21 mouse cellular contexts compared by ENCODE assay signal in the genomic region with DNA sequence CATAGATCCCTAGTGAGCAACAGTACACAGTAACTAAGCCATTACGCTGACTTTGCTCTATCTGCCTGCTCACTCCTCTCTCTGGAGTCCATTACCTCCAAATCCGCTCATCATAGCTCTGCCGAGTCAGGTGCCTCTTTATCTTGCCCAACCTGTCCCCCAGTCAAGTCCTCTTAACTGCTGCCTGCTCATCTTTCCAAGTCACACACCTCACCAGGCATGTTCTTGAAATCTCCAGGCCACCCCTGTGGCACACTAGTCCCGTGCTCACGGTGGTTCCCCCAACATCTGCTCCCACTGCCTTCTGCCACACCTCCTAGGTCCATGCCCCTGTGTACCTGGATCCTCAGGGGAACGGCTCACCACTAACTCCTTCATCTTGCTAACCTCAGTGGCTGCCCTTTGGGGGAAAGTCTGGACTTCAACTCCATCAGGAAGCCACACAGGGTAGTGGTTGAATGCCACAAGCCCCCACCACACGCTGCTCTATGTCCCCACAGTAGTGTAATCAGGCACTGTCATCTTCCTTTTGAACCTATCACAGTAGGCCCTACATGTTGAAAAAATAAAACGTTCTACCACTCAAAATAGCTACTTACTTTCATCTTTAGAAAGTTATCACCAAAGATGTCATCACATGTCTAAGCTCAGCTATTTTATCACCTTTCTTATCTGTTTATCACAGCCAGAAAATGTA.
A peak's percentile ranks its signal among the peaks of the same experiment; 100 is the strongest.
DNase-seq lines count a peak whose midpoint lies in the region; ATAC-seq and TF ChIP-seq lines count a peak whose summit lies in the region.
"Had no signal": no experiment of that assay in that cellular context is flagged by ENCODE, and none has a peak within 500 bp of the region (broad histone marks: within the 10 kb centered on the region; RNA-seq: fewer than 3 reads in every experiment).

No protein-coding gene starts in this region.

- DNase-seq in heart, embryonic 10.5 days (ENCODE audit: low spot score) = peak; percentile 72
- no peak for DNase-seq in heart, adult 18-20 months
- DNase-seq in CD4-positive helper T cell, adult 2 months (ENCODE audit: low read depth, low spot score) = peak; percentile 62
- no peak for DNase-seq in heart, adult 9 months (ENCODE audit: low spot score in 2 of 2)
- no peak for DNase-seq in heart, postnatal 4 days
- DNase-seq: cerebellum, adult 8-10 months; kidney, adult 11 months; lung, postnatal 4 days had no signal

- no peak overlapping the region for H3K4me3 ChIP-seq in heart, embryonic 10.5 days
- peak overlapping the region; percentile 60 for H3K4me3 ChIP-seq in embryonic fibroblast, embryonic 13.5 days (ENCODE audit: insufficient read depth, low read length)
- no peak overlapping the region for H3K4me3 ChIP-seq in kidney, embryonic 14.5 days (ENCODE audit: low read length)
- H3K4me3 ChIP-seq: embryonic facial prominence, embryonic 12.5 days; heart, embryonic 13.5 days; limb, embryonic 15.5 days; lung, embryonic 15.5 days; midbrain, embryonic 15.5 days; neural tube, embryonic 15.5 days had no signal

- no peak; the same call in 1 of the 2 replicates for TF ChIP-seq POLR2A in embryonic fibroblast, embryonic 13.5 days (IDR thresholded peaks at IDR 0.05; ENCODE audit: low read depth, low read length)

- H3K4me2 ChIP-seq in kidney, embryonic 14.5 days (replicated peaks; ENCODE audit: low read depth, low read length) = no peak overlapping the region
- H3K4me2 ChIP-seq: embryonic facial prominence, embryonic 12.5 days; heart, embryonic 13.5 days; limb, embryonic 15.5 days; lung, embryonic 15.5 days; midbrain, embryonic 15.5 days; neural tube, embryonic 15.5 days had no signal

- 60% methylated on average over 8 of the region's 8 CpGs for WGBS in heart, embryonic 10.5 days
- WGBS in kidney, embryonic 14.5 days = 88% methylated on average over 8 of the region's 8 CpGs

- no peaks in the 10 kb centered on the region for H3K9me3 ChIP-seq in heart, embryonic 10.5 days
- no peaks in the 10 kb centered on the region for H3K9me3 ChIP-seq in kidney, embryonic 14.5 days (ENCODE audit: control insufficient read depth, low read length)
- H3K9me3 ChIP-seq: embryonic facial prominence, embryonic 12.5 days; heart, embryonic 13.5 days; limb, embryonic 15.5 days; lung, embryonic 15.5 days; midbrain, embryonic 15.5 days; neural tube, embryonic 15.5 days had no signal

- H3K36me3 ChIP-seq in heart, embryonic 10.5 days = no peaks in the 10 kb centered on the region
- no peaks in the 10 kb centered on the region for H3K36me3 ChIP-seq in kidney, embryonic 14.5 days (ENCODE audit: control insufficient read depth, insufficient read depth, low read length)
- H3K36me3 ChIP-seq: embryonic facial prominence, embryonic 12.5 days; heart, embryonic 13.5 days; limb, embryonic 15.5 days; lung, embryonic 15.5 days; midbrain, embryonic 15.5 days; neural tube, embryonic 15.5 days had no signal

- no peak overlapping the region for H3K9ac ChIP-seq in kidney, embryonic 14.5 days (ENCODE audit: low read depth, low read length)
- H3K9ac ChIP-seq: embryonic facial prominence, embryonic 12.5 days; heart, embryonic 13.5 days; limb, embryonic 15.5 days; lung, embryonic 15.5 days; midbrain, embryonic 15.5 days; neural tube, embryonic 15.5 days had no signal

- peak; percentile 13 for ATAC-seq in megakaryocyte progenitor cell, adult 5-6 weeks (replicated peaks; ENCODE audit: poor library complexity)
- ATAC-seq in kidney, embryonic 14.5 days (ENCODE audit: low FRiP score, low TSS enrichment) = no peak
- ATAC-seq: forebrain, embryonic 14.5 days; hindbrain, embryonic 16.5 days; midbrain, embryonic 15.5 days had no signal

- H3K27me3 ChIP-seq in heart, embryonic 10.5 days (ENCODE audit: insufficient read depth, poor library complexity, severe bottlenecking) = no peaks in the 10 kb centered on the region
- H3K27me3 ChIP-seq in kidney, embryonic 14.5 days (ENCODE audit: control insufficient read depth, insufficient read depth, low read length) = no peaks in the 10 kb centered on the region
- H3K27me3 ChIP-seq: embryonic facial prominence, embryonic 12.5 days; heart, embryonic 13.5 days; limb, embryonic 15.5 days; lung, embryonic 15.5 days; midbrain, embryonic 15.5 days; neural tube, embryonic 15.5 days had no signal

- peaks cover 78% of the 10 kb centered on the region for H3K4me1 ChIP-seq in heart, embryonic 10.5 days
- H3K4me1 ChIP-seq in embryonic fibroblast, embryonic 13.5 days (ENCODE audit: control insufficient read depth, insufficient read depth, low read length) = peaks cover 29% of the 10 kb centered on the region
- peaks cover 24% of the 10 kb centered on the region for H3K4me1 ChIP-seq in kidney, embryonic 14.5 days (ENCODE audit: control insufficient read depth, insufficient read depth, low read length)

- TF ChIP-seq CTCF in embryonic fibroblast, embryonic 13.5 days (IDR thresholded peaks at IDR 0.05; ENCODE audit: borderline replicate concordance, insufficient read depth, low read length) = no peak

- H3K27ac ChIP-seq in heart, embryonic 10.5 days = peak overlapping the region; percentile 56; the same call in 1 of the 2 replicates
- H3K27ac ChIP-seq in embryonic fibroblast, embryonic 13.5 days (ENCODE audit: insufficient read depth, low read length) = peak overlapping the region; percentile 100
- H3K27ac ChIP-seq in kidney, embryonic 14.5 days (ENCODE audit: low read depth, low read length) = no peak overlapping the region
- H3K27ac ChIP-seq: embryonic facial prominence, embryonic 12.5 days; heart, embryonic 13.5 days; kidney, postnatal 0 days; limb, embryonic 15.5 days; lung, embryonic 15.5 days; midbrain, embryonic 15.5 days; neural tube, embryonic 15.5 days; stomach, postnatal 0 days had no signal

Comparison
In these comparisons a context has a peak if more than half of its experiments do, and no peak if none do; other contexts are left out.
1. DNase-seq: peak in heart, embryonic 10.5 days (single experiment) and CD4-positive helper T cell, adult 2 months (single experiment); none in heart, adult 18-20 months (0 of 2), heart, adult 9 months (0 of 2) and heart, postnatal 4 days (single experiment).